Mouse (Mus musculus): ENCODE results near the gene Vwa7.
A peak's percentile ranks its signal among the peaks of the same experiment; 100 is the strongest.

GRCm38 (mm10) chr17:34981690-34982180 lies 34.6 kb upstream of the Vwa7 start, which contains the start of gene Lsm2:
- no peak for TF ChIP-seq USF2 (IDR thresholded peaks at IDR 0.05; ENCODE audit: borderline replicate concordance in 1 of 2, insufficient read depth in 1 of 2, low read depth in 1 of 2, low read length in 2 of 2)
- no peak for TF ChIP-seq GATA1 (IDR thresholded peaks at IDR 0.05; ENCODE audit: low read depth, low read length)
- no peak for TF ChIP-seq CTCF (IDR thresholded peaks at IDR 0.05 in 2 of 3, conservative IDR thresholded peaks at IDR 0.05 in 1 of 3; ENCODE audit: control insufficient read depth in 1 of 3, insufficient read depth in 1 of 3, low read depth in 2 of 3, low read length in 3 of 3, poor library complexity in 1 of 3, severe bottlenecking in 1 of 3)
- TF ChIP-seq SIN3A (IDR thresholded peaks at IDR 0.05; ENCODE audit: low read length), result peak; percentile 82; the same call in 1 of the 2 replicates
- no peak for TF ChIP-seq MAFK (IDR thresholded peaks at IDR 0.05; ENCODE audit: borderline replicate concordance, low read depth, low read length)
- no peak for TF ChIP-seq TAL1 (IDR thresholded peaks at IDR 0.05; ENCODE audit: low read length)
- TF ChIP-seq MXI1 (IDR thresholded peaks at IDR 0.05; ENCODE audit: low read depth, low read length), result peak; percentile 89
- no peak for TF ChIP-seq USF1 (IDR thresholded peaks at IDR 0.05; ENCODE audit: low read depth, low read length)
- TF ChIP-seq ZKSCAN1 (IDR thresholded peaks at IDR 0.05; ENCODE audit: low read depth, low read length), result no peak
- no peak for TF ChIP-seq POLR2AphosphoS5 (IDR thresholded peaks at IDR 0.05; ENCODE audit: borderline replicate concordance, low read depth, low read length)

Data from MEL (cell line).